Mouse (Mus musculus) CH12.LX (cell line): ENCODE measurements at regions not wholly inside any gene's neighbourhood (a gene's known extent, or its start where the extent isn't known, plus 50 kb on each side); places are given as distances from the start of the nearest gene placed in this dataset.

Experiments used
- DNase-seq: peaks from one replicate; pipeline ENCODE4 v3.0.0-alpha.2; 2013; ENCODE audit errors: extremely low read depth
- H3K27ac ChIP-seq: 2 replicates; pipeline ENCODE4 v1.5.1; 2012; ENCODE audit warnings: low read depth, mild to moderate bottlenecking, control low read depth, moderate library complexity; ENCODE audit not compliant: insufficient read depth
- H3K27me3 ChIP-seq: replicated peaks from 2 replicates; pipeline ENCODE3; 2012; ENCODE audit warnings: inconsistent platforms
- H3K36me3 ChIP-seq, 2 experiments: replicated peaks in 1 of 2; 2 replicates each; pipeline versions ENCODE3 to v1.6.1; 2012; ENCODE audit warnings: inconsistent platforms in 1 of 2, low read length in 1 of 2, mild to moderate bottlenecking in 1 of 2, mixed read lengths in 1 of 2, moderate library complexity in 1 of 2; ENCODE audit not compliant: control insufficient read depth in 1 of 2, insufficient read depth in 1 of 2
- H3K4me1 ChIP-seq, 2 experiments: 2 replicates each; pipeline ENCODE4 v1.6.1; 2012; ENCODE audit warnings: inconsistent platforms in 1 of 2, moderate library complexity in 1 of 2; ENCODE audit not compliant: insufficient read depth in 2 of 2, control insufficient read depth in 1 of 2
- H3K4me2 ChIP-seq: 2 replicates; pipeline ENCODE4 v1.6.1; 2012; ENCODE audit warnings: low read depth, mild to moderate bottlenecking, control low read depth; ENCODE audit not compliant: poor library complexity, insufficient read depth, severe bottlenecking
- H3K4me3 ChIP-seq, 3 experiments: fragments of 150-350 bp in 1 of 3; sonication (generic) in 1 of 3; replicated peaks in 1 of 3; 2 replicates each; pipeline versions ENCODE3 to v1.5.1; 2011 to 2012; ENCODE audit warnings: low read depth in 2 of 3, low read length in 2 of 3, mild to moderate bottlenecking in 2 of 3, moderate library complexity in 2 of 3, control low read depth in 1 of 3, improper control_type of control experiment in 1 of 3, inconsistent platforms in 1 of 3, mixed read lengths in 1 of 3; ENCODE audit not compliant: poor library complexity in 1 of 3
- H3K79me2 ChIP-seq: replicated peaks from 2 replicates; pipeline ENCODE4 v1.6.1; 2012; ENCODE audit warnings: mild to moderate bottlenecking, moderate library complexity; ENCODE audit not compliant: control insufficient read depth, poor library complexity, insufficient read depth, severe bottlenecking; ENCODE audit errors: extremely low read depth
- H3K9ac ChIP-seq: 2 replicates; pipeline ENCODE4 v1.6.1; 2012; ENCODE audit warnings: low read depth, mild to moderate bottlenecking, control low read depth, moderate library complexity; ENCODE audit not compliant: insufficient read depth
- H3K9me3 ChIP-seq: replicated peaks from 2 replicates; pipeline ENCODE3; 2012; ENCODE audit warnings: low read length, inconsistent platforms, mixed read lengths
- CHD2 ChIP-seq: IDR thresholded peaks from 2 replicates; pipeline ENCODE4 v1.6.1; 2011; ENCODE audit warnings: low read length, improper control_type of control experiment
- CTCF ChIP-seq, 2 experiments: IDR thresholded peaks in 1 of 2; conservative IDR thresholded peaks in 1 of 2; 2 replicates each; pipeline ENCODE4 v1.5.1; 2011 to 2012; ENCODE audit warnings: low read depth in 2 of 2, low read length in 2 of 2, improper control_type of control experiment in 1 of 2, inconsistent platforms in 1 of 2, mild to moderate bottlenecking in 1 of 2, moderate library complexity in 1 of 2
- E2F4 ChIP-seq: IDR thresholded peaks from 2 replicates; pipeline ENCODE4 v1.6.1; 2011; ENCODE audit warnings: low read depth, low read length, improper control_type of control experiment; ENCODE audit not compliant: insufficient replicate concordance
- ELF1 ChIP-seq: IDR thresholded peaks from 2 replicates; pipeline ENCODE4 v1.6.1; 2014; ENCODE audit warnings: low read depth, mild to moderate bottlenecking, inconsistent platforms, low read length, improper control_type of control experiment
- EP300 ChIP-seq: IDR thresholded peaks from 2 replicates; pipeline ENCODE4 v1.6.1; 2011; ENCODE audit warnings: low read length, improper control_type of control experiment
- GABPA ChIP-seq: IDR thresholded peaks from 2 replicates; pipeline ENCODE4 v1.6.1; 2012; ENCODE audit warnings: low read depth, low read length, improper control_type of control experiment, inconsistent platforms; ENCODE audit not compliant: insufficient replicate concordance
- KAT2A ChIP-seq: IDR thresholded peaks from 2 replicates; pipeline ENCODE4 v1.6.1; 2012; ENCODE audit warnings: low read length, improper control_type of control experiment, inconsistent platforms; ENCODE audit not compliant: insufficient replicate concordance
- MAFK ChIP-seq: IDR thresholded peaks from 2 replicates; pipeline ENCODE4 v1.6.1; 2011; ENCODE audit warnings: low read length, improper control_type of control experiment; ENCODE audit not compliant: insufficient replicate concordance
- MAX ChIP-seq: IDR thresholded peaks from 2 replicates; pipeline ENCODE4 v1.6.1; 2011; ENCODE audit warnings: low read length, improper control_type of control experiment
- MXI1 ChIP-seq: IDR thresholded peaks from 2 replicates; pipeline ENCODE4 v1.6.1; 2011; ENCODE audit warnings: mild to moderate bottlenecking, low read depth, low read length, improper control_type of control experiment
- MYC ChIP-seq: IDR thresholded peaks from 2 replicates; pipeline ENCODE4 v1.6.1; 2011; ENCODE audit warnings: low read depth, mild to moderate bottlenecking, improper control_type of control experiment, low read length
- NRF1 ChIP-seq: IDR thresholded peaks from 2 replicates; pipeline ENCODE4 v1.6.1; 2014; ENCODE audit warnings: low read depth, mild to moderate bottlenecking, inconsistent platforms, low read length, improper control_type of control experiment, moderate library complexity
- PAX5 ChIP-seq: IDR thresholded peaks from 2 replicates; pipeline ENCODE4 v1.6.1; 2012; ENCODE audit warnings: low read length, inconsistent platforms, mixed read lengths
- POLR2AphosphoS2 ChIP-seq: IDR thresholded peaks from 2 replicates; pipeline ENCODE4 v1.6.1; 2011; ENCODE audit warnings: low read depth, low read length, improper control_type of control experiment
- RCOR1 ChIP-seq: conservative IDR thresholded peaks from 2 replicates; pipeline ENCODE4 v1.6.1; 2012; ENCODE audit warnings: low read depth, mild to moderate bottlenecking, inconsistent platforms, low read length, improper control_type of control experiment
- TBP ChIP-seq: conservative IDR thresholded peaks from 2 replicates; pipeline ENCODE4 v1.6.1; 2011; ENCODE audit warnings: low read depth, low read length, improper control_type of control experiment
- TCF12 ChIP-seq: IDR thresholded peaks from 2 replicates; pipeline ENCODE4 v1.6.1; 2014; ENCODE audit warnings: low read depth, mild to moderate bottlenecking, inconsistent platforms, low read length, improper control_type of control experiment
- ZC3H11A ChIP-seq: IDR thresholded peaks from 2 replicates; pipeline ENCODE4 v1.6.1; 2012; ENCODE audit warnings: low read depth, mild to moderate bottlenecking, inconsistent platforms, low read length, improper control_type of control experiment
- ZMIZ1 ChIP-seq: IDR thresholded peaks from 2 replicates; pipeline ENCODE4 v1.6.1; 2012; ENCODE audit warnings: low read depth, mild to moderate bottlenecking, inconsistent platforms, low read length, improper control_type of control experiment
- ZNF384 ChIP-seq: IDR thresholded peaks from 2 replicates; pipeline ENCODE4 v1.6.1; 2012; ENCODE audit warnings: low read depth, low read length, improper control_type of control experiment, inconsistent platforms
- dilution Hi-C: fragments of 300-500 bp; cut with MboI; formaldehyde crosslinking; loops from 2 replicates; pipeline ENCODE4 v1.14.3; 2020; ENCODE audit warnings: low sequenced_read_pairs; ENCODE audit not compliant: extremely low pct_unique_long_range_greater_than_20kb, extremely low pct_ligation_motif_present
- in situ Hi-C: fragments of 300-500 bp; cut with MboI; formaldehyde crosslinking; loops from 3 replicates; pipeline ENCODE4 v1.14.3; 2019; ENCODE audit warnings: low sequenced_read_pairs, low pct_ligation_motif_present, low pct_unique_long_range_greater_than_20kb, mixed read lengths

- H3K27me3 ChIP-seq, result no peaks in the 10 kb centered on the region
- no peak overlapping the region for H3K4me3 ChIP-seq
- H3K4me1 ChIP-seq, result no peaks in the 10 kb centered on the region
- H3K27ac ChIP-seq, result no peak overlapping the region
- no peaks in the 10 kb centered on the region for H3K79me2 ChIP-seq
- no peak for DNase-seq
- in situ Hi-C loops, result no loop called here
- TF ChIP-seq TCF12 (no peak), ZMIZ1 (no peak), MYC (no peak), E2F4 (no peak), ELF1 (no peak), EP300 (no peak), MXI1 (no peak), ZC3H11A (no peak), CTCF (conservative IDR thresholded peaks at IDR 0.05 in 1 of 2, IDR thresholded peaks at IDR 0.05 in 1 of 2; ENCODE audit: low read depth in 2 of 2, low read length in 2 of 2) (no peak), GABPA (no peak), RCOR1 (no peak), CHD2 (no peak), MAFK (no peak), KAT2A (no peak), MAX (no peak), NRF1 (no peak), PAX5 (no peak), ZNF384 (no peak), POLR2AphosphoS2 (no peak), TBP (no peak)
- TF ChIP-seq, all 38 proteins: peak for 0
- H3K4me2 ChIP-seq, result no peak overlapping the region
- dilution Hi-C loops, result no loop called here
- H3K9ac ChIP-seq, result no peak overlapping the region
- H3K9me3 ChIP-seq, result peaks cover 11% of the 10 kb centered on the region
- no peaks in the 10 kb centered on the region for H3K36me3 ChIP-seq
Observed at GRCm38 (mm10) chr2:133738839-133739430, 187.0 kb downstream of the Bmp2 start.

GRCm38 (mm10) chr2:133748493-133748892, 196.5 kb downstream of the Bmp2 start:
- no peak overlapping the region for H3K4me2 ChIP-seq
- dilution Hi-C loops, result no loop called here
- H3K27me3 ChIP-seq, result no peaks in the 10 kb centered on the region
- no peaks in the 10 kb centered on the region for H3K4me1 ChIP-seq
- H3K9ac ChIP-seq, result no peak overlapping the region
- H3K36me3 ChIP-seq, result no peaks in the 10 kb centered on the region
- peaks cover 2% of the 10 kb centered on the region for H3K9me3 ChIP-seq
- no peak overlapping the region for H3K27ac ChIP-seq
- H3K4me3 ChIP-seq, result no peak overlapping the region
- DNase-seq, result no peak
- H3K79me2 ChIP-seq, result no peaks in the 10 kb centered on the region
- no peak for TF ChIP-seq PAX5
- no peak for TF ChIP-seq RCOR1
- TF ChIP-seq, all 38 proteins: peak for 0
- in situ Hi-C loops, result no loop called here
